21 mouse cellular contexts compared by ENCODE assay signal in genomic region chr14:23397642-23398041, GRCm38 (mm10).
"Had no signal": no experiment of that assay in that cellular context is flagged by ENCODE, and none has a peak within 500 bp of the region (broad histone marks: within the 10 kb centered on the region; RNA-seq: fewer than 3 reads in every experiment).

No protein-coding gene starts in this region.

- H3K9ac ChIP-seq: kidney, embryonic 15.5 days; liver, embryonic 13.5 days; neural tube, embryonic 12.5 days; neural tube, embryonic 15.5 days; stomach, embryonic 15.5 days had no signal

- DNase-seq: kidney, postnatal 10 days; kidney, postnatal 36 days; left cerebral cortex, postnatal 4 days; liver, embryonic 13.5 days; lung, adult 2 months; lung, postnatal 14 days; lung, postnatal 4 days; midbrain, embryonic 14.5 days; right cerebral cortex, adult 18-20 months; right cerebral cortex, postnatal 14 days; right cerebral cortex, postnatal 4 days; spleen, adult 18-20 months; thymus, adult 2 months; thymus, postnatal 14 days; thymus, postnatal 4 days had no signal

- H3K9me3 ChIP-seq: kidney, embryonic 15.5 days; liver, embryonic 13.5 days; neural tube, embryonic 12.5 days; neural tube, embryonic 15.5 days; stomach, embryonic 15.5 days had no signal

- H3K4me2 ChIP-seq: kidney, embryonic 15.5 days; liver, embryonic 13.5 days; midbrain, embryonic 11.5 days; neural tube, embryonic 12.5 days; neural tube, embryonic 15.5 days; stomach, embryonic 15.5 days had no signal

- H3K27me3 ChIP-seq: kidney, embryonic 15.5 days; liver, embryonic 13.5 days; neural tube, embryonic 12.5 days; neural tube, embryonic 15.5 days; stomach, embryonic 15.5 days had no signal

- H3K4me3 ChIP-seq: kidney, embryonic 15.5 days; liver, embryonic 13.5 days; neural tube, embryonic 12.5 days; neural tube, embryonic 15.5 days; stomach, embryonic 15.5 days had no signal

- H3K36me3 ChIP-seq: kidney, embryonic 15.5 days; liver, embryonic 13.5 days; neural tube, embryonic 12.5 days; neural tube, embryonic 15.5 days; stomach, embryonic 15.5 days had no signal

- H3K27ac ChIP-seq: kidney, embryonic 15.5 days; liver, embryonic 13.5 days; neural tube, embryonic 12.5 days; neural tube, embryonic 15.5 days; stomach, embryonic 15.5 days had no signal

- H3K4me1 ChIP-seq: liver, embryonic 13.5 days; stomach, embryonic 15.5 days had no signal

- ATAC-seq: intestine, postnatal 0 days had no signal
